Mouse (Mus musculus) adrenal gland, postnatal 25 days (tissue): ENCODE results near the gene BC048562. TPM values are rescaled to one million over a fixed set of nuclear protein-coding genes. Genes with fewer than 3 reads are reported as not detected.

Experiments used
- DNase-seq: peaks from one replicate; pipeline ENCODE4 v3.0.0; 2021; ENCODE audit warnings: mixed read lengths
- total RNA-seq: library from RNA; stranded (reverse); gene quantifications from 2 replicates; pipeline ENCODE4 v1.2.3, GENCODE M21; 2021

Gene BC048562
- total RNA-seq, 1 experiment from 2014 or later: not detected

DNA sequence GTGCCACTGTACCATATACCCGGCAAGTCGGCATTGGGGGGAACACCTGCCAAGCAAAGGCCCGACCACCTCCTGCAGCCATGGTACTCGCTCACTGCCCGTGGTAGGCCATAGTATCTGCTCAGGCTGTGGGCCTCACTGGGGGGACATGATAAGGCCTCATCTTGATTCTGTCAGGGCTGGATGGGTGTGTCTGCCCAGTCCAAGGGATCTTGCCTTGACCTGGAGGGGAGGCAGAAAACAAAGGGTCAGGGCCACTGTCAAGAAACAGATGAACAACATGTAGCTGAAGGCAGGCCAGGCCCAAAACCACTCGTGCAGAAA, 14.8 kb downstream of the BC048562 start:
- DNase-seq: no peak

- DNase-seq: no peak
Measured at GRCm38 (mm10) chr9:108451519-108452160, 15.4 kb downstream of the BC048562 start.

DNA sequence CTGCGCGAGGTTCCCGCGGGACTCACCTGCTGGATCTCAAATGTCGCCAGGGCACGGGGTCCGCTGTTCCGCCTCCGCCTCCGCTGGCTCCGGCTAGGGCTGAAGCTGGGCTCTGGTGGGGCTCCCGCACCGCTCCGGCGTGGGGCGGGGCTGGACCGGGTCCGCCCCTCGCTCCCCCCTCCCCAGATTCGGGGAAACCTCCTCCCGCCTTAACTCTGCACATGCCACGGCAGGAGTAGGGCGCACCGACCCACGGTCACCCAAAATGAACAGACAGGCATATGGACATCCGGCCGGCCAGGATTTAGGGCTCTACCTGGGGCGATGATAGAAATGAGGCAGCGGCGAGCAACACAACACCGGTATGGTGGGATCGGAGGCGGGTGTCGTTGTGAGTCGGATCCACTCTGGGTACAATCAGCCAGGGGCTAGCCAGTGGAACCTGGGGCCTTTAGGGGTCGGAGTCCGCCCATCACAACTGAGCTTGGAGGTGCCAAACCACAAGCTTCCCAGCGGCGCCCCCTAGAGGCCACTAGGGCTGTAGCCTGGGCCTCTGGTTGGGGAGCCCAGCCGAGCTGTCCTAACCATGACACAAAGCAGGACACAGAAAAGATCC, 16.1 kb downstream of the BC048562 start:
- peak; percentile 91 for DNase-seq

DNA sequence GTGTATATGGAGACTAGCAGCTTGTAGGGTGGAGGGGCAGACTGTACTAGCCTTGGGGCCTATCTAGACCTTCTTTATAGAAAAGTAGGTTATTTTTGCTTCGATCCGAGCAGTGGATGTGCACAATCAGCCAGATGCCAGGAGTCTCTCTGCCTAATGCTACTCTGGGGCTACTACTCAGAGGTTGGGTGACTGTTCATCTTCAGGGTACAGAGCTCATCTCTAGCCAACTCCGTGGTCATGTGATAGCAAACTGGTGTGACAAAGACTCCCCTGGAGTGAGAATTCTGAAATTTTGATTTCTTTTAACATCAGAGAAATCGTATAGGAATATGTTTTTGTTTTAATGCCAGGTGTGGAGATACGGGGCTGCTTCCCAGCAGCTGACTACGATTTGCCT, 16.6 kb downstream of the BC048562 start:
- no peak for DNase-seq

GRCm38 (mm10) chr9:108453458-108453857, 17.2 kb downstream of the BC048562 start:
- no peak for DNase-seq

- no peak for DNase-seq
Measured at GRCm38 (mm10) chr9:108454429-108454828, 18.1 kb downstream of the BC048562 start.

DNA sequence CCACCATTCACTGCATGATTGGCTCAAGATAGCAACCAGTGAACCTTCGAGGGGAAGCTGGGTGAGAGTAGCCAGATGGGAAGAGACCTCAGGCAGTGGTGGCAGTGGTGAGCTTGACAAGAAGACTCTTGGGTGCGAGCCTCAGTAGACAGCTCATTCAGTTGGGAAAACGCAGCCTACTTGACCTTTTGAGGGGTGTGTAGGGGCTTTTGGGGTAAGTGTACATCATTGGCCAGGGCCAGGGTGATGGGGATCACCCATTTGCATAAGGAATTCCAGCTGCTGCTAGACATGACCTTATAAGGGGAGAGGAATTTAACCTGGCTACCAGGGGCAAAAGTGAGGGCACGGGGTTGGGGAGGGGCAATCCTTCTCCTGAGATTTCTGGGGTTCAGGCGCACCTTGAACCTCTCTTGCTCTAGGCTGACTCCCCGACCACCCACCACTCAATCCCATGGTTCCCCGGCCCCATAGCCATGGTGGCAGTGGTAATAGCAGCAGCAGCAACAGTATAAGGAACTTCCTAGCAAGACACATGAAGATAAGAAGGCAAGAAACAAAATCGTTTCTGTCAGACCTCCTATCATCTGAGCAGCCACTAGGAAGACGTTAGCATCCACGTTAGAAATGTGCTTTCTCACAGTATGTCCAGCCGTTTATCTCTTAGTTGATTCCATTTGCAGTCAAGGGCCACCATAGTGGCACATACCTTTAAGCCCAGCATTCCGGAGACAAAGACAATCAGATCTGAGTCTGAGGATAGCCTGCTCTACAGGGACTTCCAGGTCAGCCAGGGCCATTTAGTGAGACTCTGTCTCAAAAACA, 19.7 kb downstream of the BC048562 start:
- no peak for DNase-seq

- no peak for DNase-seq
Measured at GRCm38 (mm10) chr9:108456953-108457352, 20.7 kb downstream of the BC048562 start.

GRCm38 (mm10) chr9:108459939-108460318, 23.6 kb downstream of the BC048562 start:
- DNase-seq: no peak

GRCm38 (mm10) chr9:108460319-108461178, 24.3 kb downstream of the BC048562 start, which contains the start of gene Ccdc71:
Gene Ccdc71 (plus strand): TSS chr9:108460527.
- DNase-seq: peak; percentile 87

GRCm38 (mm10) chr9:108461181-108461631, 24.9 kb downstream of the BC048562 start, which contains the start of gene Klhdc8b:
Gene Klhdc8b (minus strand): TSS chr9:108461581.
- DNase-seq: no peak

DNA sequence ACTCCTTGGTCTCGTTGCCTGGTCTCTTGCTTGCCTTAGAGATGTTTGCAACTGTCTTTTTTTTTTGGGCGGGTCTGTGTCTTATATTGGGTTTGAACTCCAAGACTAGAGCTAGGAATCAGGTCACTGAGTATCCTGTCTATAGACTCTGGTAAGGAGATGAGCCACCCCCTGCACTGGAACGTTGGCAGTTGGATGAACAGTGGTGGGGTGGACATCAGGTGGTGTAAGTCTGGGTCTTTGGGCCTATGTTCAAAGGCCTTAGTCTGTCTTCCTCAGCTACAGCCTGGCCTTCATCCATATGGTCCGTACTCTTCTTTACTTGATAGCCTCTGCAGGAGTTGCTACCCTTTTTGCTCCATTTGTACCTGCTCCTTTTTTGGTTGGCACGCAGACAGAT, 25.4 kb downstream of the BC048562 start:
- DNase-seq: no peak

DNA sequence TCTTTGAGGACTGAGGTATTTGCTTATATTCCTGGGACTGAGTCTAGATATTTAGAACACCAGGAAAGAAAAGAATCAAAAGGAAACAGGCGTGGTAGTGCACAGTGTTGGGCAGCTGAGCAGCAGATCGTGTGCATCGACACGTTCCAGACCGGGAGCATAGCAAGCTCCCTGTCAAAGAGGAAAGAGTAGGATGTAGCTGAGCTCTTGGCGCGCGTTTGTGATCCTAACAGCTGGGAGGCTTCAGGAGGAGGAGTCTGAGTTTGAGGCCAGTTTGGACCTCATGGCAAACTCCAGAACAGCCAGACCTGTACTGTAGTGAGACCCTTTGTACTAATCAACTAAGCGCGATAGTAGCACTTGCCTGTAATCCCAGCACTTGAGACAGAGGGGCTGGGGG, 25.9 kb downstream of the BC048562 start:
- DNase-seq: no peak

GRCm38 (mm10) chr9:108463713-108464112, 27.4 kb downstream of the BC048562 start:
- peak; percentile 43 for DNase-seq

- DNase-seq: no peak
Measured at GRCm38 (mm10) chr9:108466219-108466618, 29.9 kb downstream of the BC048562 start.

- DNase-seq: no peak
Measured at GRCm38 (mm10) chr9:108469430-108469829, 33.1 kb downstream of the BC048562 start.

- DNase-seq: no peak
Measured at GRCm38 (mm10) chr9:108469845-108470244, 33.6 kb downstream of the BC048562 start.

GRCm38 (mm10) chr9:108474528-108474927, 38.2 kb downstream of the BC048562 start:
- no peak for DNase-seq

DNA sequence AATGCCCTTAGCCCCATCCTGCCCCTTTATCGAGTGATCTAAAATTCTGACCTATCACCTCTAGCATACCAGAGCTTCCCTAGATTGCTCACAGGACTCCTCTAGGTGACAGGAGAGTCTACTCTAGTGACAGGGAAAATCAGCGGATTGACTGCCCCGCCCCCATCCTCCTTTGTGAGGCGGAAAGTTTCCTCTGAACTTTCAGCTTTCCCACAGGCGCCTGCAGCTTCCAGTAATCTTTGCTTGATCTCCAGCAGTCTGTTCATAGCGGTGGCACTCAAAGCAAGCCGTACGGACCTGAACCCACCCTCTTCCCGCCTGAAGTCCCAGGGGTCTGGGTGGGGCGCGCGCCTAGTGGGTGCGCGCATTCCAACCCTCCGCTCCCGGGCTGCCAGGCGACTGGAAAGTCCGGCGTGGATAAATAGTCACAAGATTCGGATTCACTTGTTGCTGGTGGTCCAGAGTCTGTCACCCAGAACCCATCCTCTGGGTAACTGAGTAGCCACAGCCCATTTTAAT, 42.4 kb downstream of the BC048562 start:
- DNase-seq: peak; percentile 79

DNA sequence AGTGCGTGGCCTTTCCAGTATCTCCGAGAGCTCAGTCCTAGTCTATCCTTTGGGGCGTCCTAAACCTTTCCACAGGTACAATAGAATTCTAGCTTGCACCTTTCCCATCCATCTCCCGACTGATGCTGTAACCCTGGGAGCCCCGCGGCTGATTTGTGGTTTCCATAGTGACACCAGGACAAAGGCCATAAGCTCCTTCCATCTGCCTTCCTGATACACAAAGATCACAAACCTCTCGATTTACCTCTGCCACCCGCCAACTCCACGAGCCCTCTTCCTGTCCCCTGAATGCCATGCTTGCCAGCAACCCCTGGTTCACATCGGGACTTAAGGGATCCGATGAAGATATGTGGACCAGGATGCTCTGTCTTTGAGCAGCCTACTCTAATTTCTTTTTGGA, 43.0 kb downstream of the BC048562 start:
- DNase-seq: no peak

DNA sequence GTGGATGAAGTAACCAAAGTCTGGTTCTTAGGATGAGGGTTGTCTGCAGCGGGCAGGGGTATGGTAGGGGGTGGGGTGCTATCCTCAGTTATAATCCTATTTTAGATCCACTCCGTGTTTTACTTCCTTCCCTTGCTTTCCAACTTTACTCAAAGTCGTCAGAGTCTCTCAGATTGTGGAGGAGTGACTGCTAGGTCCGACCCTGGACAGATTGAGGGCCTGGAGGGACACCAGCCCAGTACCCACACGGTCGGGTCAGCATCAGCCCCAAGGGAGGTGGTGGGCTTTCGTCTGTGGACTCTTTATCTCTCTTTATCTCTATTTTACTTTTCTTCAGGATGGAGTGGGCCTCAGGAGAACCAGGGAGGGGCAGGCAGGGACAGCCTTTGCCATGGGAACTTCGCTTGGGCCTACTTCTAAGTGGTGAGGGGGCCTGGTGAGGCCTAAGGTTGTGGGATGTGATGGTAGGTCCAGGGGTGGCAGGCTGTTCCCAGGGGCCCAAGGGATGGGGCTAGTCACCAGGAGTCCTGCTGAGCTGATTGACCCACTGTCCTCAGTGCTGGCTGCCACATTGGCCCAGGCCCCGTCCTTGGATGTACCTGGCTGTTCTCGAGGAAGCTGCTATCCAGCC, 43.6 kb downstream of the BC048562 start, which contains the start of gene Lamb2:
Gene Lamb2 (plus strand): TSS at position 16 of the 631 bp plus-strand sequence.
- DNase-seq: no peak
